Mouse (Mus musculus) forebrain, embryonic 13.5 days (tissue): ENCODE measurements around the gene Ap1ar. TPM values are rescaled to one million over a fixed set of nuclear protein-coding genes. Genes with fewer than 3 reads are reported as not detected.
A peak's percentile ranks its signal among the peaks of the same experiment; 100 is the strongest.

Source experiments
- ATAC-seq: fragments of 200-750 bp; cut with Nextera tagmentation; 2 replicates; pipeline ENCODE4 v1.8.0; 2017
- H3K27ac ChIP-seq: fragments of 300-500 bp; sonication (generic); 2 replicates; pipeline ENCODE4 v1.5.1; 2015; ENCODE audit warnings: inconsistent platforms, mild to moderate bottlenecking, moderate library complexity
- H3K27me3 ChIP-seq: fragments of 300-500 bp; sonication (generic); 2 replicates; pipeline ENCODE4 v1.6.1; 2015; ENCODE audit warnings: mild to moderate bottlenecking, inconsistent platforms
- H3K36me3 ChIP-seq: fragments of 300-500 bp; sonication (generic); 2 replicates; pipeline ENCODE4 v1.6.1; 2015; ENCODE audit warnings: mild to moderate bottlenecking, inconsistent platforms; ENCODE audit not compliant: poor library complexity, severe bottlenecking
- H3K4me1 ChIP-seq: fragments of 300-500 bp; sonication (generic); 2 replicates; pipeline ENCODE4 v1.6.1; 2015; ENCODE audit warnings: inconsistent platforms
- H3K4me2 ChIP-seq: fragments of 300-500 bp; sonication (generic); 2 replicates; pipeline ENCODE4 v1.6.1; 2015; ENCODE audit warnings: inconsistent platforms, mild to moderate bottlenecking, moderate library complexity
- H3K4me3 ChIP-seq: fragments of 300-500 bp; sonication (generic); 2 replicates; pipeline ENCODE4 v1.5.1; 2015; ENCODE audit warnings: mild to moderate bottlenecking, inconsistent platforms
- H3K9ac ChIP-seq: fragments of 300-500 bp; sonication (generic); 2 replicates; pipeline ENCODE4 v1.6.1; 2015; ENCODE audit warnings: mild to moderate bottlenecking, inconsistent platforms
- H3K9me3 ChIP-seq: fragments of 300-500 bp; sonication (generic); replicated peaks from 2 replicates; pipeline ENCODE4 v1.6.1; 2016; ENCODE audit warnings: inconsistent platforms
- WGBS: fragments of 180-500 bp; shearing (Covaris S2); methylation state at CpG from one replicate; pipeline ENCODE4 v1.1.7; 2015; 5-methylcytosine and 5-hydroxymethylcytosine counted together
- polyA plus RNA-seq: library from polyadenylated mRNA; unstranded; fragments of >200 nt; fragmentation: Nextera tagmentation; extraction: Ambion mirVana; gene quantifications from 2 replicates; pipeline ENCODE4 v1.2.1, GENCODE M21; 2015

The Ap1ar gene
- polyA plus RNA-seq, 1 experiment from 2014 or later, result 62.3 TPM

GRCm38 (mm10) chr3:127861340-127861739 lies 24.0 kb upstream of the Ap1ar start:
- Histone ChIP-seq H3K4me1 (no peaks in the 10 kb centered on the region), H3K4me2 (no peak overlapping the region), H3K9me3 (no peaks in the 10 kb centered on the region), H3K4me3 (no peak overlapping the region), H3K9ac (no peak overlapping the region), H3K27ac (no peak overlapping the region), H3K36me3 (no peaks in the 10 kb centered on the region), H3K27me3 (no peaks in the 10 kb centered on the region)
- 92% methylated on average over 11 of the region's 11 CpGs for WGBS
- no peak for ATAC-seq

GRCm38 (mm10) chr3:127853431-127854206 lies 16.3 kb upstream of the Ap1ar start:
- no peak overlapping the region for H3K9ac ChIP-seq
- ATAC-seq, result peak; percentile 84

DNA sequence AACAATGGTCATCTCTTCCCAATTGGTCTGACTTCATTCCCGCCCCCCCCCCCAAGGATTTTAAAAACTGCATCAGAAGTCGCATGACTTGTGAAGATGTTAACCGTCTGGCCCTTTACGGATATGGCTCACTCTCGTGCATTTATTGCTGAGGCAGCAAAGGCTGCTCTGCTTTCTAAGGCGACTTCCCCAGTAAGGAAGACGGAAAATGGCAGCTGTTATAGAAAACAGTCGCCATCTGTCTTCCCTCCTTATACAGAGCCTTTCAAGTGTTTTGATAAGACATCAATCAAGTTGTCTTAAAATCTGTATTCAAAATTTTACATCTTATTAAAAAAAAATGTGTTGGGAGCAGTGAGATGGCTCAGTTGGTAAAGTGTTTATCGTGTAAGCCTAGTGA lies 15.4 kb upstream of the Ap1ar start:
- ATAC-seq, result peak; percentile 71
- Histone ChIP-seq H3K27me3 (no peaks in the 10 kb centered on the region), H3K9me3 (no peaks in the 10 kb centered on the region), H3K9ac (no peak overlapping the region), H3K36me3 (no peaks in the 10 kb centered on the region), H3K4me2 (no peak overlapping the region), H3K27ac (no peak overlapping the region), H3K4me1 (peaks cover 10% of the 10 kb centered on the region), H3K4me3 (no peak overlapping the region)
- 69% methylated on average over 9 of the region's 9 CpGs for WGBS

More at GRCm38 (mm10) chr3:127853431-127854206, 16.3 kb upstream of the Ap1ar start:
- Histone ChIP-seq H3K36me3 (no peaks in the 10 kb centered on the region), H3K4me1 (peaks cover 10% of the 10 kb centered on the region), H3K27me3 (no peaks in the 10 kb centered on the region), H3K9me3 (no peaks in the 10 kb centered on the region), H3K4me2 (peak overlapping the region; percentile 44), H3K4me3 (no peak overlapping the region), H3K27ac (peak overlapping the region; percentile 73)
- WGBS, result 12% methylated on average over 15 of the region's 15 CpGs

GRCm38 (mm10) chr3:127850776-127851646 lies 13.7 kb upstream of the Ap1ar start:
- no peak for ATAC-seq
- Histone ChIP-seq H3K9ac (no peak overlapping the region), H3K9me3 (peaks cover 4% of the 10 kb centered on the region), H3K36me3 (no peaks in the 10 kb centered on the region), H3K4me3 (no peak overlapping the region), H3K4me1 (peaks cover 10% of the 10 kb centered on the region), H3K27me3 (no peaks in the 10 kb centered on the region), H3K27ac (no peak overlapping the region), H3K4me2 (no peak overlapping the region)
- WGBS, result 59% methylated on average over 9 of the region's 9 CpGs

- WGBS, result 82% methylated on average over 5 of the region's 5 CpGs
- Histone ChIP-seq H3K27me3 (no peaks in the 10 kb centered on the region), H3K4me2 (no peak overlapping the region)
Observed at GRCm38 (mm10) chr3:127849922-127850321, 12.6 kb upstream of the Ap1ar start.

GRCm38 (mm10) chr3:127848088-127848808 lies 10.9 kb upstream of the Ap1ar start:
- ATAC-seq, result no peak
- Histone ChIP-seq H3K4me2 (no peak overlapping the region), H3K9me3 (peaks cover 4% of the 10 kb centered on the region), H3K36me3 (no peaks in the 10 kb centered on the region), H3K9ac (no peak overlapping the region), H3K4me1 (no peaks in the 10 kb centered on the region), H3K27me3 (0 out of 2 replicates have a peak, but pooled peaks cover 4% of the 10 kb centered on the region), H3K27ac (no peak overlapping the region), H3K4me3 (no peak overlapping the region)
- WGBS, result 79% methylated on average over 11 of the region's 11 CpGs

More at GRCm38 (mm10) chr3:127849922-127850321, 12.6 kb upstream of the Ap1ar start:
- ATAC-seq, result no peak
- no peaks in the 10 kb centered on the region for H3K36me3 ChIP-seq
- no peak overlapping the region for H3K9ac ChIP-seq
- peaks cover 4% of the 10 kb centered on the region for H3K9me3 ChIP-seq
- peaks cover 10% of the 10 kb centered on the region for H3K4me1 ChIP-seq
- H3K27ac ChIP-seq, result no peak overlapping the region
- no peak overlapping the region for H3K4me3 ChIP-seq

DNA sequence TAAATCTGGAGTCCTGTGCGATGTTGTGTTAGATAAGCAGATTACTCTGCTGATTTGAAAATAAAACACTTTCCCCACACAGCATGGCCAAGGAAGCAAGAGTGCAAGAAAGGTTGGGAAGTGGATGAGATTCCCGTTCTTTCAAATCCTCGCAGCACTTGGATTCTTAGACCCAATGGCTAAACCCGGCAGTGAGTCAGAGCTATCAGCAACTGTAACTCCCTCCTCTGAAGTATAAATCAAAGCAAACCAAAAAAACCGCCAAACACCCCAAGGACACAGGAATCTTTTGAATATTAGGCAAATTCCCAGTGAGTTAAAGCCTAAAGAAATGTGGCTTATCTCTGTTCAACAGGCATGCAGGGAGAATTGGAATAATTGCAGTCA lies 6.6 kb upstream of the Ap1ar start:
- Histone ChIP-seq H3K4me2 (no peak overlapping the region), H3K27me3 (peaks cover 8% of the 10 kb centered on the region; the same call in 1 of the 2 replicates), H3K9ac (no peak overlapping the region), H3K27ac (no peak overlapping the region), H3K9me3 (peaks cover 4% of the 10 kb centered on the region), H3K4me3 (no peak overlapping the region), H3K36me3 (no peaks in the 10 kb centered on the region), H3K4me1 (no peaks in the 10 kb centered on the region)
- no peak for ATAC-seq
- WGBS, result 87% methylated on average over 5 of the region's 5 CpGs

- peaks cover 8% of the 10 kb centered on the region; the same call in 1 of the 2 replicates for H3K27me3 ChIP-seq
- H3K4me2 ChIP-seq, result no peak overlapping the region
- WGBS, result 92% methylated on average over 2 of the region's 2 CpGs
- H3K4me1 ChIP-seq, result no peaks in the 10 kb centered on the region
- ATAC-seq, result no peak
- no peak overlapping the region for H3K4me3 ChIP-seq
- peaks cover 4% of the 10 kb centered on the region for H3K9me3 ChIP-seq
- no peaks in the 10 kb centered on the region for H3K36me3 ChIP-seq
- H3K27ac ChIP-seq, result no peak overlapping the region
- no peak overlapping the region for H3K9ac ChIP-seq
Observed at GRCm38 (mm10) chr3:127843324-127843940, 6.1 kb upstream of the Ap1ar start.

DNA sequence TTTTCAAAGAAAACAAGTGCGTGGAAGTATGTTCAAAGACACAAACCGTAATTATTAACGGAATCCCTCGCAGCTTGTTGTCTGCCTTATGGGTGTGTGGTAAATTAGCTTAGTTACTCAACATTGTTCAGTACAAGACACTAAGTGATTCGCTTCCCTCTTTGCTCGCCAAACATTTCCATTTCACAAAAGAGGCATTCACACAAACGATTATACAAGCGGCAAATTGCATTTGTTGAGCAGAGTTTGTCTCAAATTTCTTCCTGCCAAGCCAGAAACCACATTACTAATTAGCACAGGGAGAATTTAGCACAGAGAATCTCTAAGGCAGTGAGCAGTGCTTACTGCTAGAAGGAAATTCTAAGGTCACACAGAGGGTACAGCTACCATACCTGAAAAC lies 4.6 kb upstream of the Ap1ar start:
- Histone ChIP-seq H3K4me1 (peaks cover 6% of the 10 kb centered on the region), H3K27me3 (peaks cover 8% of the 10 kb centered on the region; the same call in 1 of the 2 replicates), H3K4me2 (no peak overlapping the region), H3K9ac (no peak overlapping the region), H3K36me3 (no peaks in the 10 kb centered on the region), H3K4me3 (no peak overlapping the region), H3K9me3 (peaks cover 4% of the 10 kb centered on the region), H3K27ac (no peak overlapping the region)
- 38% methylated on average over 8 of the region's 8 CpGs for WGBS
- ATAC-seq, result no peak

GRCm38 (mm10) chr3:127837972-127838644 lies 785 bp upstream of the Ap1ar start:
- H3K36me3 ChIP-seq, result peaks cover 3% of the 10 kb centered on the region; the same call in 1 of the 2 replicates
- H3K4me2 ChIP-seq, result peak overlapping the region; percentile 87
- peaks cover 31% of the 10 kb centered on the region for H3K4me1 ChIP-seq
- peak overlapping the region; percentile 88 for H3K4me3 ChIP-seq
- ATAC-seq, result peak; percentile 22
- WGBS, result 33% methylated on average over 8 of the region's 8 CpGs
- H3K9ac ChIP-seq, result peak overlapping the region; percentile 95
- no peaks in the 10 kb centered on the region for H3K9me3 ChIP-seq
- H3K27me3 ChIP-seq, result peaks cover 4% of the 10 kb centered on the region; the same call in 1 of the 2 replicates
- H3K27ac ChIP-seq, result peak overlapping the region; percentile 94; the same call in 1 of the 2 replicates

DNA sequence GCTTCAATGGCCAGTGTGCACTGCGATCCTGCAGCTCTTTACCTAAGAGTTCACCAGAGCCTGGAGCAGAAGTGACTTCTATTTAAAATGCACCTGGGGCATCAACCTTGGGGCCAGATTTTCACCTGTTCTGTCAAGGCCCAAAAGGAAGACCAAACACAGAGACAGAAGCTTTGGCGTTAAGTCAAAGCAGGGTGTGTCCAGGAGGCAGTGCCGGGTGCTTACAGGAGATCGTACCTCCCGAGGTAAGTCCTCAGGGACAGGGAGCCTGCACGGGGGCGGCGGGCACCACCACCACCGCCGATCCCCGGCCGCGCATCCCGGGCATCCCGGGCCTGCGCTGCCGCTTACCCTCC lies 547 bp downstream of the Ap1ar start:
- Histone ChIP-seq H3K4me1 (peaks cover 31% of the 10 kb centered on the region), H3K9me3 (no peaks in the 10 kb centered on the region), H3K27ac (peak overlapping the region; percentile 94), H3K4me2 (peak overlapping the region; percentile 87), H3K36me3 (peaks cover 3% of the 10 kb centered on the region; the same call in 1 of the 2 replicates), H3K27me3 (no peaks in the 10 kb centered on the region), H3K9ac (peak overlapping the region; percentile 95), H3K4me3 (peak overlapping the region; percentile 88)
- ATAC-seq, result no peak
- 1% methylated on average over 16 of the region's 17 CpGs for WGBS
